Mouse (Mus musculus) c-Kit-positive CD71-negative TER-119-negative erythroid progenitor cells, embryonic 14.5 days (primary cell): Measurements from ENCODE around the gene Fgf11.

Experiments
- DNase-seq: peaks from one replicate; pipeline ENCODE4 v3.0.0-alpha.2; 2013; ENCODE audit warnings: low read depth

Gene Fgf11

DNA sequence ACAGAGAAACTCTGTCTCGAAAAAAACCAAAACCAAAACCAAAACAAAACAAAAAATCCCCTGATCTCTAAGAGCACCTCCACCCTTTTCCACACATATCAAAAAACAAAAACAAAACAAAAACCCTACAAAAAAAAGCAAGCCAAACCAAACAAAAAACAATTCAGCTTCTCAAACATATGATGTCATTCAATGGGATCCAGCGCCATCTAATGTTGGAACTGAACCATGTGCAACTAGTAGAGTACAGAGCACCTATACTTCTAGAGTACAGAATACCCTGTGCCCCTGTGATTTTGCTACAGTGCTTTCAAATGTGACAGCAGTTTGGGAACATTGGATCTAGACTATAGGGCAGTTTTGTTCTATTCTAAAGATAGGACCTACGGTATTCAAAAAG is 47.0 kb downstream of the Fgf11 start:
- DNase-seq, result peak; percentile 59

DNA sequence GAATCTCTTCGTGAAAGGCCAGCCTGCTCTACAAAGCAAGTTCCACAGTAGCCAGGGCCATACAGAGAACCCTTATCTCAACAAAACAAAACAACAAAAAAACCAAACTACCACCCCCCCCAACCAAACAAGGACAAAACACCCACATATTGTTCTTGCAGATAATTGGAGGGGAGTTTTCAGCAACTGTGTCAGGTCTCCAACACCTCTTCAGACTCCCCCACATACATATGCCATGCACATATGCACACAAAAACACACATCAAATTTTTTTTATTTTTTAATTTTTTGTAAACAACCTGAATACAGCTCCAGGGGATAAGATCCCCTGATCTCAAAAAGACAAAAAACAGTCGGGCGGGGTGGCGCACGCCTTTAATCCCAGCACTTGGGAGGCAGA is 47.4 kb downstream of the Fgf11 start:
- no peak for DNase-seq

DNA sequence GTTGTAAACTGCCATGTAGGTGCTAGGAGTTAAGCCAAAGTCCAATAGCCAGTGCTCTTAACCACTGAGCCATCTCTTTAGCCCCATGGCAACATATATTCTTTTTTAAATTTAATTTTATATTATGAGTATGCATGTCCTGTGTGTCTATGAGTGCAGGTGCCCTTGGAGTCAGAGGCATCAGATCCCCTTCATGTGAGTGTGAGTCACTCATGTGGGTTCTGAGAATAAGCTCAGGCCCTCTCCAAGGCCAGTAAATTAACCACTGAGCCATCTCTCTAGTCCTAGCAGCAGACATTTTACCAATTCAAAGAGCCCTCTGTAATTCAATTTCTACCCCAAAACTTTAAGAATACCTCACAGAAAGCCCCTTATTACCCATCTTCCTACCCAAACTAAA is 49.0 kb downstream of the Fgf11 start:
- DNase-seq, result no peak

DNA sequence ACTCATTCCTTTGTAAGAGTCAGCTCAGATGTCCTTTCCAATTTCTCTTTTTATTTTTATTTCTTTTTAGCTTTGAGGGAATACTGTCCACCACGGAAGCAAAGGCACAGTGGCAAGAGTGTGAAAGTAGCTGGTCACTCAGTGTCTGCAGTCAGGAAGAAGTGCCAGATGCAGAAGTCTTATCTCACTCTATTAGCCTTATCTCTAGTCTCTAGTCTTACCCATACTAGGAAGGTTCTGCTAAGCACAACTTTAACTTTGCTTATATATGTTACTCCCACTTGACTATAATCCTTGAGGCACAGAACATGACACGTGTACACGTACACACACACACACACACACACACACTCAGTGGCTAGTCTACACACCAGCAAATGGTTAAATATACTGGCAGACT is 50.0 kb downstream of the Fgf11 start:
- no peak for DNase-seq
